Mouse (Mus musculus) kidney, embryonic 16.5 days (tissue): ENCODE results near the gene Rbfox3. TPM values are rescaled to one million over a fixed set of nuclear protein-coding genes. Genes with fewer than 3 reads are reported as not detected.

ENCODE experiments used
- ATAC-seq: fragments of 200-750 bp; cut with Nextera tagmentation; 2 replicates; pipeline ENCODE4 v1.8.0; 2017; ENCODE audit warnings: moderate TSS enrichment; ENCODE audit not compliant: low FRiP score, low TSS enrichment
- H3K27ac ChIP-seq: fragments of 300-500 bp; sonication (generic); 2 replicates; pipeline ENCODE4 v1.5.1; 2014; ENCODE audit warnings: low read length
- H3K27me3 ChIP-seq: fragments of 300-500 bp; sonication (generic); 2 replicates; pipeline ENCODE4 v1.6.1; 2014; ENCODE audit warnings: low read length, control low read depth, mixed read lengths; ENCODE audit not compliant: insufficient read depth
- H3K36me3 ChIP-seq: fragments of 300-500 bp; sonication (generic); 2 replicates; pipeline ENCODE4 v1.6.1; 2014; ENCODE audit warnings: low read length, control low read depth, mixed read lengths; ENCODE audit not compliant: insufficient read depth
- H3K4me1 ChIP-seq: fragments of 300-500 bp; sonication (generic); 2 replicates; pipeline ENCODE4 v1.6.1; 2014; ENCODE audit warnings: low read length, control low read depth, mixed read lengths; ENCODE audit not compliant: insufficient read depth
- H3K4me2 ChIP-seq: fragments of 300-500 bp; sonication (generic); replicated peaks from 2 replicates; pipeline ENCODE4 v1.6.1; 2014; ENCODE audit warnings: low read depth, low read length
- H3K4me3 ChIP-seq: fragments of 300-500 bp; sonication (generic); 2 replicates; pipeline ENCODE4 v1.5.1; 2014; ENCODE audit warnings: mild to moderate bottlenecking, low read length
- H3K9ac ChIP-seq: fragments of 300-500 bp; sonication (generic); replicated peaks from 2 replicates; pipeline ENCODE4 v1.6.1; 2014; ENCODE audit warnings: low read length
- H3K9me3 ChIP-seq: fragments of 300-500 bp; sonication (generic); 2 replicates; pipeline ENCODE4 v1.6.1; 2016; ENCODE audit warnings: low read length, control low read depth
- WGBS: fragments of 180-500 bp; shearing (Covaris S2); extraction: QIAGEN DNeasy Blood & Tissue Kit; methylation state at CpG from one replicate; pipeline ENCODE4 v1.1.7; 2014; 5-methylcytosine and 5-hydroxymethylcytosine counted together
- polyA plus RNA-seq: library from polyadenylated mRNA; unstranded; fragments of >200 nt; fragmentation: Nextera tagmentation; extraction: Ambion mirVana; gene quantifications from 2 replicates; pipeline ENCODE4 v1.2.1, GENCODE M21; 2015

Rbfox3 gene
- polyA plus RNA-seq, 1 experiment from 2014 or later, result 1.0 TPM

DNA sequence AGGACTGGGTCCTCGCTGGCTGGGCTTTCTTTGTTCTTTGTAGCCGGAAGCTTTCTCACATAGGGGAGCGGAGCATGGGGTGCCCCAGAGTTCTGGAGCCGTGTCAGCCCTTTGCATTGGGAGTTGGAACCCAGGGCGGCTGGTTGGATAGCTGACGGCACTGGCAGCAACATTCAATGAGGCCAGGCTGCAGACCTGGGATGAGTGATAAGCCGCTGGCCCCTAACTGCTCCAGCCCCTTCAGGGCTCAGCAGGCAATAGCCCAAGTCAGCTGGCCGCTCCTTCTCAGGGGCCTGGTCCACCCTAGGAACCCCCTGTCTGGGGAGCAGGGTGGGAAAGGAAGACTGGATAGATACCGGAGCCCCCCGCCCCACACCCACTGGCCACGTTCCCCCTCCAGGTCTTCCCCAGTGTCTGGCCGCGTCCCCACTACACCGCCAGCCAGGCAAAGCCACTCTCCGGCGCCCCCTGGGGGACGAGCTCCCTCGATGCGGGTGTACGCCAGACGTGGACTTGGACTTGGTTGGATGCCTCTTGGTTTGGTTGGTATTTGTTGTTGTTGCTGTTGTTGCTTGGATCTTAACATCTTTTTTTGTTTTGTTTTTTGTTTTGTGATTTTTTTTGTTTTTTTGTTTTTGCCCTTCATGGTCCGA is 420.7 kb downstream of the Rbfox3 start:
- 23% methylated on average over 22 of the region's 22 CpGs for WGBS
- no peaks in the 10 kb centered on the region for H3K9me3 ChIP-seq
- H3K4me2 ChIP-seq, result peak overlapping the region; percentile 31; the same call in 1 of the 2 replicates
- no peak for ATAC-seq
- H3K9ac ChIP-seq, result no peak overlapping the region
- H3K4me3 ChIP-seq, result no peak overlapping the region
- H3K36me3 ChIP-seq, result no peaks in the 10 kb centered on the region
- peaks cover 6% of the 10 kb centered on the region; the same call in 1 of the 2 replicates for H3K27me3 ChIP-seq
- H3K4me1 ChIP-seq, result peaks cover 30% of the 10 kb centered on the region
- no peak overlapping the region for H3K27ac ChIP-seq

DNA sequence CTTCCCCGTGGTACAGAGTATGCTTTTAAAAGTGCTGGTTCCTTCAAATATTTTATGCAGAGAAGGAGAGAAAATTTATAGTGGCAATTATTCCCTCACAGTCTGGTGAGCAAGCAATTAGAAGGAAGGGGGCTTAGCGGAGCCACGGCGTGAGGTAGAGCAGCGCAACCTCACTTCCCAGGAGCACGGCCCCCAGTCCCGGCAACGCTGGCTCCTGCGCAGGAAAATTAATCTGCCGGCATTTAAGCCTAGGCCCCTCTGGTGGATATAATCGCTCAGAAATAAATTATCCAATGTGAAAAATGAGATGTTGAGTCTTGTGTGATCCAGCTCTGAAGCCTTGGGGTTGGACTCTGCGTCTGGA is 422.5 kb downstream of the Rbfox3 start:
- Histone ChIP-seq H3K27ac (no peak overlapping the region), H3K36me3 (0 out of 2 replicates have a peak, but pooled peaks cover 6% of the 10 kb centered on the region), H3K9me3 (no peaks in the 10 kb centered on the region), H3K4me3 (no peak overlapping the region), H3K9ac (no peak overlapping the region), H3K4me2 (no peak overlapping the region), H3K4me1 (peaks cover 18% of the 10 kb centered on the region; the same call in 1 of the 2 replicates), H3K27me3 (peaks cover 6% of the 10 kb centered on the region; the same call in 1 of the 2 replicates)
- no peak for ATAC-seq
- 38% methylated on average over 12 of the region's 12 CpGs for WGBS

DNA sequence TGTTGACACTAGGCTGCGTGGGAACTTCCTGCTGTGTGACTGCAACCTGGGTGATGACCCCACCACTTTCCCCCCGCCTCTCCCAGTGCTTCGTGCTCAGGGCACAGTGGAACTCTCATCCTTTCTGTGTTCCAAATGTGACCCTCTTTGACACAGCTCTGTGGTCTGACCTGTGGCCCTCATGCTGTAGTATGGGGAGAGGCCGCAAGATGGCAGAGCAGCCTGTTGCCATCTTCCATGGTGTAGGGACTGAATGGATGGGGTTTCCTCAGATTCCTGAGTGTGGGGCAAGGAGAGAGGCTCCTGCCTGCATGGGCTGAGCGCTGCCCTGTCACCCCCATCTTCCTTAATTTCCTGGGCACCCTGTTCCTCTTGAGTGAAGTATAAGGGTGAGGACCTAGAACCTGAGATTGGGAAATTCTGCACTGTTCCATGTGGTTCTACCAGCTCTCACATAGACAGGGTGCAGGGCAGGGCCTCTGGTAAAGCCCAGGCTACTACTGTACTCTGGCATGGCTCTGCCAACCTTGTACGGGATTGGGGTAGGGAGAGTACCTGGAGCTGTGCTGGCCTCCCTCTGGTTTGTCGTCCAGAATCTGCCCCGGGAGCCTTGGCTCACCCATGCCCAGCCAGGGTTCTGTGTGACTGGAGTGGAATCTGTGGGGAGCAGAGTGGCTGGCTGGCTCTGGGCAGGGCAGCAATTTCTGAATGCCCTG is 423.0 kb downstream of the Rbfox3 start:
- peak; percentile 33; the same call in 1 of the 2 replicates for ATAC-seq
- Histone ChIP-seq H3K9me3 (no peaks in the 10 kb centered on the region), H3K4me2 (no peak overlapping the region), H3K9ac (no peak overlapping the region), H3K4me3 (no peak overlapping the region), H3K36me3 (0 out of 2 replicates have a peak, but pooled peaks cover 6% of the 10 kb centered on the region), H3K27me3 (peaks cover 6% of the 10 kb centered on the region; the same call in 1 of the 2 replicates), H3K27ac (no peak overlapping the region), H3K4me1 (peaks cover 18% of the 10 kb centered on the region; the same call in 1 of the 2 replicates)
- WGBS, result 68% methylated on average over 8 of the region's 8 CpGs

DNA sequence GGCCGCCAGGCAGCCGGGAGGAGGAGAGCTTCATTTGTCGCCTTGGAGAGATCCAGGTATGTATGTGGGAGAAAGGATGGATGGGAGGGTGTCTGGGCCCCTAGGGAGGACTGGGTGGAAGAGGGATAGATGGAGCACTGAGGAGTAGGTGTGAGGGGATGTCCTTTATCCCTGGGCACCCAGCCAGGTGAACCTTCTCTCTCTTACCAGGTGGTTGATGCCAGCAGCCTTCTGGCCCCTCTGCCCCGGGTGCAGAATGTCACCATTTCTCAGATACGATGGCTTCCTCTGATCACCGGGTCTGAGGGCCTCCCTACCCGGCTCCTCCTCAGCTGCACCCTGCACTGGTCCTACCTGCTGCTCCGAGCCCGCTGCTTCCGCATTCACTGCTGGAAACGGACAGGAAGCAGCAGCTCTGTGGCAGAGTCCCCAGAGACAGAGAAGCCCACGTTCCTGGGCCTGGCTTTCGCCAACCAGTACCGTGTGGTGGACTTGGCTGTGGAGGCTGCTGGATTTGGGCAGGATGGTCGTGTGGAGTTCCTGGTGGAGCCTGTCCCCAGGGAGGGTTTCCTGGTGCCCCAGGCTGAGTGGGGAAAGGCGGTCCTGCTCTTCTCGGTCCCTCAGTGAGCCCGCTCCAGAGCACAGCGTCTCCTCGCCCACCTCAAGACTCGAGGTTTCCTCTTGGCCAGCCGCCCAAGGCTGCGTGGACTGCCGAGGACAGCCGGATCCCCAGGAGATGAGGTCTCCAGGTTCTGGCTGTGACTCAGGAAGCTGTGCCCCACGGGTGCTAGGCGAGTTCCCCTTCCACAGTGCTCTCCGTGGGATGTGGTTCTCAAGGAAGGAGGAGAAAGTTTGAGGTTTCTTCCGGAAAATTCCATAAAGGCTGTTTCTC is 424.3 kb downstream of the Rbfox3 start:
- Histone ChIP-seq H3K4me3 (no peak overlapping the region), H3K4me1 (peaks cover 18% of the 10 kb centered on the region; the same call in 1 of the 2 replicates), H3K9me3 (no peaks in the 10 kb centered on the region), H3K27ac (no peak overlapping the region), H3K9ac (no peak overlapping the region), H3K36me3 (peaks cover 12% of the 10 kb centered on the region; the same call in 1 of the 2 replicates), H3K4me2 (no peak overlapping the region), H3K27me3 (peaks cover 6% of the 10 kb centered on the region; the same call in 1 of the 2 replicates)
- ATAC-seq, result no peak
- 80% methylated on average over 29 of the region's 29 CpGs for WGBS

DNA sequence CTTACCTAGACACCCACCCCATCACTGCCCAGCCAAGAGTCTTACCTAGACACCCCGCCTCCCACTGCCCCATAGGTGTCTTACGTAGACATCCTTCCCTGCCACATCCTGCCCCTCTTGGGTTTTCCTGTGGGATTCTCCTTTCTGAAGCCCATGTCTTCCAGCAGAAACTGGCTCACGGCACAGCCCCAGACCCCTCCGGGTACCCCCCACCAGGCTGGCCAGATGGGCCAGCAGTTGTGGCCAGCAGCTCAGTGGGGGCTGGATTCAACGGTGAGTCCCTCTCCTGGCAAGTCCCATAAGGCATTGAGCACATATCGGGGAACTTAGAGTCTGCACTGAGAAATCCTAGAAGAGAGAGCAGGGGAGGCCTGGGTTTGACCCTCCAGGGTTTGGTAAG is 425.1 kb downstream of the Rbfox3 start:
- ATAC-seq, result no peak
- Histone ChIP-seq H3K27ac (no peak overlapping the region), H3K4me2 (no peak overlapping the region), H3K36me3 (peaks cover 12% of the 10 kb centered on the region; the same call in 1 of the 2 replicates), H3K27me3 (peaks cover 6% of the 10 kb centered on the region; the same call in 1 of the 2 replicates), H3K4me1 (peaks cover 18% of the 10 kb centered on the region; the same call in 1 of the 2 replicates), H3K9me3 (no peaks in the 10 kb centered on the region), H3K9ac (no peak overlapping the region), H3K4me3 (no peak overlapping the region)
- 91% methylated on average over 6 of the region's 6 CpGs for WGBS

DNA sequence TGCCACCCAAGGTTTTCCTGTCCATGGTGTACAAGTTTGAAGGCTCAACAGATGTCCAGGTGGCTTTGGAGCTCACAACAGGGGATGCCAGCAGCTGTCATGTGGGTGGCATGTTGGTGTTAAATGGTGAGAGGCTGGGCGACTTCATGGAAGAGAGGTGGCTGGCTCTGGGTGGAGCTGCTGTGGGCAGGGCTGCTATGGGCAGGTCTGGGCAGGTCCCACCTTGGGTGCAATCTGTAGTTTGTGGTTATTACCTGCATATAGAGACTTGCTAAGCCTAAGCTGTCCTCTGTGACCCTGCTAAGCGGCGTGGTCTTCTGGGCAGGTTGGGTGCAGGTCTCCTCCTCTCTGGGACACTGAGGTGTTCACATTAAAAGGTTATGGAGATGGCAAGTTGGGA is 425.6 kb downstream of the Rbfox3 start:
- no peak for ATAC-seq
- Histone ChIP-seq H3K4me2 (no peak overlapping the region), H3K9me3 (no peaks in the 10 kb centered on the region), H3K4me1 (peaks cover 18% of the 10 kb centered on the region; the same call in 1 of the 2 replicates), H3K9ac (no peak overlapping the region), H3K27ac (no peak overlapping the region), H3K4me3 (no peak overlapping the region), H3K27me3 (peaks cover 6% of the 10 kb centered on the region; the same call in 1 of the 2 replicates), H3K36me3 (peaks cover 12% of the 10 kb centered on the region; the same call in 1 of the 2 replicates)
- WGBS, result 87% methylated on average over 3 of the region's 3 CpGs

DNA sequence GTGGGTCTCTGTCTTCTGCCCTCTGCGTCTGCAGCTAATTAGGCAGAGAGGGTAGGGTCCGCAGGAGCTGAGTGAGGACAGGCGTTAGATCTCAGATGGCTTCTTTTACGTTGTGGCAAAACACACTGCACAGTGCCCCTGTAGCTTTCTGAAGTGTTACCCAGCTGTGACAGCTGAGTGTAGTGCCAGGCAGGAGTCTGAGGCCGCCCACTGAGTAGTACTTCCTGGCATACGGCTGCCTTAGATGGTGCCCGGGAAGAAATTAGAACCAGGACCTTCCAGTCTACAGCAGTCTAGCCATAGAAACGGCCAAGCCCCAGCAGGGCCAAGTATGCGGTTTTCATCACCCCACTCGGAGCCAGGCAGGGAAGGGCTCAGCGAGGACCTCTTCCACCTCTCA is 426.1 kb downstream of the Rbfox3 start:
- H3K27ac ChIP-seq, result no peak overlapping the region
- 73% methylated on average over 11 of the region's 11 CpGs for WGBS
- ATAC-seq, result no peak

DNA sequence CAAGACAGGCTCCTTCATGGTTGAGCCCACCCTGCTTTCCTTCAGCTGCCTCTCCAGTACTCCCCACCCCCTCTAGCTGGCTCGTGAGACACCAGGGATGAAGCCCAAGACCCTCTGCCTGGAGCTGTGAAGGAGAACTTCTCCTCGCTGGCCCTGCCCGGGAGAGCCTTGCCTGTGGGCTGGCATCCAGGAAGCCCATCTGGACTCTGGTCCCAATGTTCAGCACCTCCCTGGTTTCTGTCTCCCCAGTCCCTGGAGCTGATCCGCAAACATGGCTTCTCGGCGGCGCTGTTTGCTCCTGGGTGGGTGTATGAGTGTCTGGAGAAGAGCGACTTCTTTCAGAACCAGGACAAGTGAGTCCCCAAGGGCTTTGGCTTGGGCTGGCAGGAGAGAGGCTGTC is 427.2 kb downstream of the Rbfox3 start:
- H3K27me3 ChIP-seq, result no peaks in the 10 kb centered on the region
- peaks cover 14% of the 10 kb centered on the region for H3K36me3 ChIP-seq
- H3K9ac ChIP-seq, result no peak overlapping the region
- no peak overlapping the region for H3K4me2 ChIP-seq
- 86% methylated on average over 8 of the region's 8 CpGs for WGBS
- no peaks in the 10 kb centered on the region for H3K9me3 ChIP-seq
- no peak for ATAC-seq
- H3K4me1 ChIP-seq, result peaks cover 10% of the 10 kb centered on the region; the same call in 1 of the 2 replicates
- no peak overlapping the region for H3K4me3 ChIP-seq
- no peak overlapping the region for H3K27ac ChIP-seq

More for the DNA sequence above, 426.1 kb downstream of the Rbfox3 start:
- H3K9me3 ChIP-seq, result no peaks in the 10 kb centered on the region
- peaks cover 15% of the 10 kb centered on the region; the same call in 1 of the 2 replicates for H3K4me1 ChIP-seq
- no peak overlapping the region for H3K9ac ChIP-seq
- no peak overlapping the region for H3K4me3 ChIP-seq
- peaks cover 3% of the 10 kb centered on the region; the same call in 1 of the 2 replicates for H3K27me3 ChIP-seq
- no peak overlapping the region for H3K4me2 ChIP-seq
- peaks cover 12% of the 10 kb centered on the region; the same call in 1 of the 2 replicates for H3K36me3 ChIP-seq

DNA sequence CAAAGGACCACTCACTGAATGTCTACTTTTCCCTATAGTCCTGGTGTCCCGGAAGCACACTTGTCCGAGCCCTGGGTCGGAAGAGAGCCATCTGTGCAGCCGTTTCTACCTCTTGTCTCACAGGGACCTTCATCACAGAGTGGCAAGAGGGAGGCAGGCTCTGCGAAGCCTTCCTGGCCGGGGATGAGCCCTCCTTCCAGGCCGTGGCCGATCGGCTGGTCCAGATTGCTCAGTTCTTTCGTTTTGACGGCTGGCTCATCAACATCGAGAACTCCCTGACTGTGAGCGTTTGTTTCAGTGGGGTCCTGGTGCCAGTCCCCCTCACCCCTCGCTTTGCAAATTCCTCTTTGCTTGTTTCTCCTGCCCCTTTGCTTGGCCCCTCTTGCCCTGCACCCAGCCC is 429.6 kb downstream of the Rbfox3 start:
- 82% methylated on average over 14 of the region's 14 CpGs for WGBS
- no peak overlapping the region for H3K9ac ChIP-seq

More for the DNA sequence above, 429.6 kb downstream of the Rbfox3 start:
- no peak overlapping the region for H3K4me3 ChIP-seq
- no peak overlapping the region for H3K4me2 ChIP-seq
- no peak overlapping the region for H3K27ac ChIP-seq
- H3K27me3 ChIP-seq, result no peaks in the 10 kb centered on the region
- peaks cover 7% of the 10 kb centered on the region for H3K4me1 ChIP-seq
- no peaks in the 10 kb centered on the region for H3K9me3 ChIP-seq
- no peak for ATAC-seq
- H3K36me3 ChIP-seq, result peaks cover 17% of the 10 kb centered on the region
